Mouse (Mus musculus) cerebellum, adult 2 months (tissue): ENCODE measurements around the gene Akap11.

Experiments used
- CTCF ChIP-seq: fragments of 200-500 bp; IDR thresholded peaks from 2 replicates; pipeline ENCODE4 v1.5.1; 2011; ENCODE audit warnings: low read depth, mild to moderate bottlenecking, control low read depth, low read length, moderate library complexity, borderline replicate concordance; ENCODE audit not compliant: insufficient read depth
- POLR2A ChIP-seq: fragments of 200-500 bp; IDR thresholded peaks from 2 replicates; pipeline ENCODE4 v1.6.1; 2011; ENCODE audit warnings: low read length, control low read depth, borderline replicate concordance; ENCODE audit not compliant: insufficient read depth

DNA sequence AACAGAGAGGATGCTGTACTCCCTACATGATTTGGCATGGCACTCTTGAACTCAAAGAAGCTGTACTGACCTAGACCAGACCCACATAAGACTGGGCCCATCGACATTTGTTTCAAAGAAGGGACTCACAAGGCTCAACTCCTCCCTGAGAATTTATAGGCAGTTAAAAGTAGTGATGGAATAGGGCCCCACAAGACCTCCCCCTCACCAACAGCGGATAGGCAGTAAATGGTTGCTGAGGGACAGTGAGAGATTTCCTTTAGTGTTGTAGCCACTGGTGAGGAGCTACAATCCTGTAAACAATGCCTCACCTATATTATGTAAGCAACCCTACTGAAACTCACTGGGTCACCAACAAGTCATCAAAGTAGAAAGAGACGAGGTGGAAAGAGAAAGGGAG is 6.4 kb downstream of the Akap11 start:
- TF ChIP-seq POLR2A = no peak
- TF ChIP-seq CTCF = no peak
